Mouse (Mus musculus) erythroblast, embryonic 14.5 days (primary cell): ENCODE data around the gene Sycp2l. TPM values are rescaled to one million over a fixed set of nuclear protein-coding genes. Genes with fewer than 3 reads are reported as not detected.
"Not testable (repeated sequence)": the region's sequence is repeated elsewhere in the genome, so short reads cannot be mapped to it uniquely, and the experiment has no call there.

ENCODE experiments used
- H3K27me3 ChIP-seq: 2 replicates; pipeline ENCODE4 v1.6.1; 2012; ENCODE audit warnings: inconsistent platforms; ENCODE audit not compliant: control insufficient read depth
- H3K36me3 ChIP-seq: 2 replicates; pipeline ENCODE4 v1.6.1; 2012; ENCODE audit warnings: mild to moderate bottlenecking, inconsistent platforms; ENCODE audit not compliant: control insufficient read depth
- H3K4me1 ChIP-seq: 2 replicates; pipeline ENCODE4 v1.6.1; 2012; ENCODE audit warnings: inconsistent platforms; ENCODE audit not compliant: control insufficient read depth
- H3K4me3 ChIP-seq: replicated peaks from 2 replicates; pipeline ENCODE3; 2012; ENCODE audit warnings: moderate library complexity, mild to moderate bottlenecking, inconsistent platforms
- H3K9me3 ChIP-seq: 2 replicates; pipeline ENCODE4 v1.6.1; 2012; ENCODE audit warnings: low read length, inconsistent platforms, mixed read lengths; ENCODE audit not compliant: control insufficient read depth
- GATA1 ChIP-seq: IDR thresholded peaks from 2 replicates; pipeline ENCODE4 v1.6.1; 2012; ENCODE audit warnings: low read length, inconsistent platforms, mixed read lengths
- TAL1 ChIP-seq: IDR thresholded peaks from 3 replicates; pipeline ENCODE4 v1.6.1; 2012; ENCODE audit warnings: low read length, inconsistent platforms, mixed read lengths
- polyA plus RNA-seq: library from polyadenylated mRNA; stranded (reverse); fragments of >175 nt; gene quantifications from 2 replicates; pipeline ENCODE4 v1.2.3, GENCODE M21; 2012

The Sycp2l gene
- polyA plus RNA-seq, 1 experiment: not detected

DNA sequence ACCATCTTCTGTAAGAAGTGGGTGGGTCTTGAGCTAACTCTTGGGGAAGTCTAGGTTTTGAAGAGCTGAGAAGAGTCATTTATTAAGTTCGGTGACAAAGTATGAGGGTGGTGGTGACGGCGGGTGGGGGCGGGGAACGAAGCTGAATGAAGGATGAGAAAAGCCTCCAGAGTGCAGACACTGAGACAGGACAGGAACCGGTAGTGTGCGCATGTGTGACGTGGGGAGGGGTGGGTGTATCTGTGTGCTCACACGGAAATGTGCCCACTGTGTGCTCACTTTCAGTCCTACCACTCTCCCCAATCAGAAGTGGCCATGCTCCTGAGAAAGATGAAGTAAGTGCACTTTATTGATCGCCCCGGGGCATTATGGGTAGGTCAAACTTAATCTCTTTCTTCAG lies 39.0 kb downstream of the Sycp2l start:
- H3K9me3 ChIP-seq: no peaks in the 10 kb centered on the region
- no peaks in the 10 kb centered on the region for H3K4me1 ChIP-seq
- H3K27me3 ChIP-seq: no peaks in the 10 kb centered on the region
- no peak for TF ChIP-seq GATA1
- no peak for TF ChIP-seq TAL1
- H3K36me3 ChIP-seq: no peaks in the 10 kb centered on the region
- H3K4me3 ChIP-seq: no peak overlapping the region

GRCm38 (mm10) chr13:41158426-41158825 lies 44.3 kb downstream of the Sycp2l start:
- no peaks in the 10 kb centered on the region for H3K9me3 ChIP-seq
- H3K4me3 ChIP-seq: no peak overlapping the region
- no peaks in the 10 kb centered on the region for H3K27me3 ChIP-seq
- no peaks in the 10 kb centered on the region for H3K4me1 ChIP-seq
- H3K36me3 ChIP-seq: no peaks in the 10 kb centered on the region
- TF ChIP-seq TAL1: no peak
- TF ChIP-seq GATA1: no peak

- no peak for TF ChIP-seq GATA1
- no peaks in the 10 kb centered on the region for H3K27me3 ChIP-seq
- H3K36me3 ChIP-seq: peaks cover 2% of the 10 kb centered on the region; the same call in 1 of the 2 replicates
- H3K4me1 ChIP-seq: no peaks in the 10 kb centered on the region
- H3K9me3 ChIP-seq: no peaks in the 10 kb centered on the region
- H3K4me3 ChIP-seq: no peak overlapping the region
Observed at GRCm38 (mm10) chr13:41187886-41188285, 73.8 kb downstream of the Sycp2l start.

GRCm38 (mm10) chr13:41195640-41196333 lies 81.7 kb downstream of the Sycp2l start:
- no peaks in the 10 kb centered on the region for H3K36me3 ChIP-seq
- no peak for TF ChIP-seq GATA1
- TF ChIP-seq TAL1: no peak
- no peaks in the 10 kb centered on the region for H3K27me3 ChIP-seq
- no peak overlapping the region for H3K4me3 ChIP-seq
- H3K4me1 ChIP-seq: no peaks in the 10 kb centered on the region
- no peaks in the 10 kb centered on the region for H3K9me3 ChIP-seq

- no peaks in the 10 kb centered on the region for H3K4me1 ChIP-seq
- H3K9me3 ChIP-seq: no peaks in the 10 kb centered on the region
- no peaks in the 10 kb centered on the region; the same call in 1 of the 2 replicates for H3K36me3 ChIP-seq
- TF ChIP-seq TAL1 (no peak), GATA1 (no peak)
- no peak overlapping the region for H3K4me3 ChIP-seq
- no peaks in the 10 kb centered on the region for H3K27me3 ChIP-seq
Observed at GRCm38 (mm10) chr13:41200861-41201260, 86.8 kb downstream of the Sycp2l start.

GRCm38 (mm10) chr13:41203289-41203688 lies 89.2 kb downstream of the Sycp2l start:
- H3K4me3 ChIP-seq: no peak overlapping the region
- H3K36me3 ChIP-seq: no peaks in the 10 kb centered on the region; the same call in 1 of the 2 replicates
- TF ChIP-seq GATA1: no peak
- no peak for TF ChIP-seq TAL1
- no peaks in the 10 kb centered on the region for H3K9me3 ChIP-seq
- H3K4me1 ChIP-seq: no peaks in the 10 kb centered on the region
- no peaks in the 10 kb centered on the region for H3K27me3 ChIP-seq

DNA sequence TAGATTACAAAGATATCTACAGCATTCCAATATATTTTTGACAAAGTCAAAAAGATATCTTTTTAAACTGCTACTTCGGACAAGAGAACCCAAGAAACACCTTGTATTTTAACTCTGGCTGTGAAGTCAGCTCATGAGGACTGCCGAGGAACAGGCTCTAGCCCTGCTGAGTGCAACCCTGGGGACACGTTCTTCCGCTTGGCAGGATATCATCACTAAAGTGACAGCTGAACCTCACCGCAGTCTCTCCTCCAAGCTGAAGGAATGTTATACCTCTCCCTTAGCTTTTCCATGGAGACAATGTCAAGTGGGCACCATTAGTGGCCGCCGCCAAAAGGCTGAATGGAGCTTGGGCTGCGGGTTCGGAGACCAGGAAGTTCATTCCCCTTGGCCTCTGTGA lies 89.6 kb downstream of the Sycp2l start:
- TF ChIP-seq TAL1 (no peak), GATA1 (no peak)
- Histone ChIP-seq H3K27me3 (no peaks in the 10 kb centered on the region), H3K4me1 (no peaks in the 10 kb centered on the region), H3K4me3 (no peak overlapping the region), H3K36me3 (no peaks in the 10 kb centered on the region; the same call in 1 of the 2 replicates), H3K9me3 (no peaks in the 10 kb centered on the region)

- not testable (repeated sequence) for H3K4me3 ChIP-seq, H3K4me1 ChIP-seq, H3K9me3 ChIP-seq, H3K36me3 ChIP-seq, H3K27me3 ChIP-seq
Observed at GRCm38 (mm10) chr13:41205568-41205967, 91.5 kb downstream of the Sycp2l start.

DNA sequence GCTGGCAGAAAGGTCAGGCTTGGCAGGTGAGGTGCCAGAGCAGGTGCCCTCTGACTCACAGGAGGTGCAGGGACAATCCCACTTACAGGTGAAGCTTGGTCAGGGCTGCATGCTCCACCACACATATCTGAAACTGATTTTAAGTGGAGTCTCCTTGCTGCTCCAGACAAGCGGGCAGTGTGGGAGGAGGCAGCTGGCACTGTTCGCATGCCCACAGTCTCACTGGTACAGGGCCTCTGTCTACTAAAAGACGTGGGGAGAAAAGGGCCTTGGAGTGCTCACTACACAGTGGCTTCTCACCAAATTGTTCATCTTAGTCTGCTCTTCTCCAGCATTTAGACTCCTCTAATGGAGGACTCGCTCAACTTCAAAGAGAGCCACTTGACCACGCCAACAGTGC lies 92.1 kb downstream of the Sycp2l start:
- Histone ChIP-seq H3K27me3 (no peaks in the 10 kb centered on the region), H3K36me3 (no peaks in the 10 kb centered on the region; the same call in 1 of the 2 replicates), H3K9me3 (no peaks in the 10 kb centered on the region), H3K4me1 (no peaks in the 10 kb centered on the region), H3K4me3 (no peak overlapping the region)
- TF ChIP-seq GATA1 (no peak), TAL1 (no peak)

- H3K36me3 ChIP-seq: no peaks in the 10 kb centered on the region
- no peaks in the 10 kb centered on the region for H3K4me1 ChIP-seq
- H3K27me3 ChIP-seq: no peaks in the 10 kb centered on the region
- TF ChIP-seq GATA1 (no peak), TAL1 (no peak)
- H3K9me3 ChIP-seq: no peaks in the 10 kb centered on the region
- H3K4me3 ChIP-seq: no peak overlapping the region
Observed at GRCm38 (mm10) chr13:41211276-41211675, 97.2 kb downstream of the Sycp2l start.
